Mouse (Mus musculus): ENCODE results near the gene B4gat1.

B4gat1 gene

GRCm38 (mm10) chr19:5016221-5016742, 22.3 kb upstream of the B4gat1 start:
- POLR2A ChIA-PET = interaction anchor here in 3 of 4 experiments (0.5 to 3.2 kb wide), 42 partner anchors 9 to 440 kb away, joined by 3 to 11 read pairs (median 4); partner anchors contain the start of genes AC124502.3 (in 2 of the 3), Yif1a (in 2 of the 3), B4gat1 (in 1 of the 3) and Cd248 (in 1 of the 3)
- CTCF ChIA-PET = interaction anchor here (0.6 to 4.8 kb wide), 38 partner anchors 15 to 1459 kb away, joined by 3 to 63 read pairs (median 4); partner anchors contain the start of genes AC124502.3 (in 2 of the 4), B4gat1 (in 2 of the 4), Klc2 (in 1 of the 4) and Rin1 (in 1 of the 4)

GRCm38 (mm10) chr19:5016782-5017181, 21.8 kb upstream of the B4gat1 start:
- CTCF ChIA-PET = interaction anchor here (0.6 to 4.8 kb wide), 39 partner anchors 14 to 1460 kb away, joined by 3 to 63 read pairs (median 4); partner anchors contain the start of genes AC124502.3 (in 2 of the 4), B4gat1 (in 2 of the 4), Actn3 (in 1 of the 4) and Klc2 (in 1 of the 4)
- POLR2A ChIA-PET = interaction anchor here in 3 of 4 experiments (0.6 to 3.2 kb wide), 41 partner anchors 8 to 440 kb away, joined by 3 to 11 read pairs (median 4); partner anchors contain the start of genes AC124502.3 (in 2 of the 3), Yif1a (in 2 of the 3), B4gat1 (in 1 of the 3) and Gm21992 (in 1 of the 3)

- ChIA-PET CTCF (interaction anchor here (0.6 to 4.8 kb wide), 17 partner anchors 21 to 562 kb away, joined by 3 to 63 read pairs (median 4); partner anchors contain the start of genes AC124502.3 (in 1 of the 4), Actn3 (in 1 of the 4), B4gat1 (in 1 of the 4) and Rin1 (in 1 of the 4)), POLR2A (interaction anchor here in 3 of 4 experiments (0.7 to 3.2 kb wide), 17 partner anchors 12 to 439 kb away, joined by 3 to 11 read pairs (median 5); partner anchors contain the start of genes AC124502.3 (in 2 of the 3), Gm21992 (in 2 of the 3), Rbm14 (in 2 of the 3) and B4gat1 (in 1 of the 3))
These were observed 21.0 kb upstream of the B4gat1 start for GRCm38 (mm10) chr19:5017611-5018010.

DNA sequence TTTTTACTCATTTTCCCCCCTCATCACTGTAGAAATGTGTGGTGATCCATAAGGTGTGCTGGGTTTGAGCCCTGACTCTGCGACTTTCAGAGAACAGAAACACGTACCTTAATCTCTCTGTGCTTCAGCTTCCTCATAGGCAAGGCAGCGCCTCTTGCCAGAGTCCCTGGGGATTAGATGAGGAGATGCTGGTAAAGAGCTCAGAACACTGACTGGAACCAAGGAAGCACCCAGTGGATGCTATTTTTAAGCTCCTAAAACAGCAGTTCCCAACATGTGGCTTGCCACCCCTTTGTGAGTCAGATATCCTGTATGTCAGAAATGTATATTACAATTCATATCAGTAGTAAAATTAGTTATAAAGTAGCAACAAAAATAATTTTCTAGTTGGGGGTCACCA, 20.4 kb upstream of the B4gat1 start:
- ChIA-PET POLR2A (interaction anchor here in 2 of 4 experiments (0.7 to 3.2 kb wide), 16 partner anchors 11 to 439 kb away, joined by 3 to 11 read pairs (median 4); partner anchors contain the start of genes AC124502.3 (in 2 of the 2), B4gat1 (in 2 of the 2), Gm21992 (in 1 of the 2) and Mrpl11 (in 1 of the 2)), CTCF (interaction anchor here in 1 of 4 experiments (1.3 to 4.8 kb wide), 3 partner anchors 34 to 70 kb away, joined by 3 to 63 read pairs (median 5); partner anchors contain the start of genes Rin1 and Yif1a)

GRCm38 (mm10) chr19:5021416-5021815, 17.2 kb upstream of the B4gat1 start:
- ChIA-PET CTCF (interaction anchor here in 2 of 4 experiments (0.9 to 1.2 kb wide), 3 partner anchors 30 to 40 kb away, joined by 3 to 4 read pairs (median 3); no protein-coding TSS in a partner anchor), POLR2A (interaction anchor here in 3 of 4 experiments (0.7 to 6.5 kb wide), 6 partner anchors 8 to 473 kb away, joined by 3 to 77 read pairs (median 4); partner anchors contain the start of genes AC124502.3 (in 2 of the 3) and B4gat1 (in 2 of the 3))

- ChIA-PET CTCF (interaction anchor here in 3 of 4 experiments (0.6 to 2.9 kb wide), 19 partner anchors 9 to 580 kb away, joined by 3 to 21 read pairs (median 4); partner anchors contain the start of genes AC124502.3 (in 1 of the 3), B4gat1 (in 1 of the 3) and Yif1a (in 1 of the 3)), POLR2A (interaction anchor here in 3 of 4 experiments (0.6 to 6.5 kb wide), 76 partner anchors 7 to 1038 kb away, joined by 3 to 77 read pairs (median 4); partner anchors contain the start of genes AC124502.3 (in 3 of the 3), B4gat1 (in 3 of the 3), Rin1 (in 3 of the 3) and Brms1 (in 2 of the 3))
These were observed 14.8 kb upstream of the B4gat1 start, which contains the start of gene Slc29a2 for GRCm38 (mm10) chr19:5023621-5024479. Slc29a2 (plus strand) TSS chr19:5023860.

- CTCF ChIA-PET = interaction anchor here in 1 of 4 experiments (2.9 kb wide), 1 partner anchor 46 kb away, joined by 11 read pairs; no protein-coding TSS in a partner anchor
- POLR2A ChIA-PET = interaction anchor here in 2 of 4 experiments (0.7 to 6.5 kb wide), 6 partner anchors 10 to 62 kb away, joined by 3 to 77 read pairs (median 9); partner anchors contain the start of genes AC124502.3 (in 1 of the 2), B4gat1 (in 1 of the 2), Rin1 (in 1 of the 2) and Yif1a (in 1 of the 2)
These were observed 12.5 kb upstream of the B4gat1 start for GRCm38 (mm10) chr19:5026111-5026510.

- POLR2A ChIA-PET = interaction anchor here in 3 of 4 experiments (0.6 to 8.3 kb wide), 20 partner anchors 8 to 71 kb away, joined by 3 to 77 read pairs (median 4); partner anchors contain the start of genes Brms1 (in 2 of the 3), Rin1 (in 2 of the 3), Slc29a2 (in 2 of the 3) and Mrpl11 (in 1 of the 3)
- CTCF ChIA-PET = interaction anchor here (0.6 to 2.3 kb wide), 14 partner anchors 9 to 303 kb away, joined by 3 to 8 read pairs (median 4); partner anchors contain the start of genes Rin1 (in 1 of the 4) and Slc29a2 (in 1 of the 4)
These were observed 5.9 kb upstream of the B4gat1 start for GRCm38 (mm10) chr19:5032686-5033085.

GRCm38 (mm10) chr19:5036577-5036976, 2.0 kb upstream of the B4gat1 start:
- ChIA-PET CTCF (interaction anchor here (0.6 to 1.8 kb wide), 8 partner anchors 11 to 433 kb away, joined by 3 to 10 read pairs (median 3); partner anchors contain the start of genes Rin1 (in 3 of the 4) and Slc29a2 (in 1 of the 4)), POLR2A (interaction anchor here in 2 of 4 experiments (0.6 to 8.3 kb wide), 11 partner anchors 9 to 951 kb away, joined by 3 to 77 read pairs (median 3); partner anchors contain the start of genes Cd248 (in 1 of the 2), Mrpl11 (in 1 of the 2) and Slc29a2 (in 1 of the 2))

- POLR2A ChIA-PET = interaction anchor here (0.6 to 8.3 kb wide), 40 partner anchors 8 to 417 kb away, joined by 3 to 96 read pairs (median 4); partner anchors contain the start of genes Rin1 (in 3 of the 4), Slc29a2 (in 2 of the 4), AI837181 (in 1 of the 4) and Cd248 (in 1 of the 4)
- CTCF ChIA-PET = interaction anchor here in 3 of 4 experiments (0.6 to 4.6 kb wide), 19 partner anchors 9 to 755 kb away, joined by 3 to 77 read pairs (median 4); partner anchors contain the start of genes Rin1 (in 2 of the 3), Ankrd13d (in 1 of the 3) and Slc29a2 (in 1 of the 3)
These were observed 701 bp upstream of the B4gat1 start for GRCm38 (mm10) chr19:5037678-5038571.

GRCm38 (mm10) chr19:5039301-5040114, 882 bp downstream of the B4gat1 start:
- ChIA-PET POLR2A (interaction anchor here (0.6 to 8.3 kb wide), 38 partner anchors 8 to 385 kb away, joined by 3 to 96 read pairs (median 4); partner anchors contain the start of genes Rin1 (in 3 of the 4), Slc29a2 (in 2 of the 4), AI837181 (in 1 of the 4) and Dpp3 (in 1 of the 4)), CTCF (interaction anchor here (0.7 to 4.6 kb wide), 18 partner anchors 10 to 112 kb away, joined by 3 to 77 read pairs (median 4); partner anchors contain the start of genes Rin1 (in 3 of the 4) and Slc29a2 (in 1 of the 4))

DNA sequence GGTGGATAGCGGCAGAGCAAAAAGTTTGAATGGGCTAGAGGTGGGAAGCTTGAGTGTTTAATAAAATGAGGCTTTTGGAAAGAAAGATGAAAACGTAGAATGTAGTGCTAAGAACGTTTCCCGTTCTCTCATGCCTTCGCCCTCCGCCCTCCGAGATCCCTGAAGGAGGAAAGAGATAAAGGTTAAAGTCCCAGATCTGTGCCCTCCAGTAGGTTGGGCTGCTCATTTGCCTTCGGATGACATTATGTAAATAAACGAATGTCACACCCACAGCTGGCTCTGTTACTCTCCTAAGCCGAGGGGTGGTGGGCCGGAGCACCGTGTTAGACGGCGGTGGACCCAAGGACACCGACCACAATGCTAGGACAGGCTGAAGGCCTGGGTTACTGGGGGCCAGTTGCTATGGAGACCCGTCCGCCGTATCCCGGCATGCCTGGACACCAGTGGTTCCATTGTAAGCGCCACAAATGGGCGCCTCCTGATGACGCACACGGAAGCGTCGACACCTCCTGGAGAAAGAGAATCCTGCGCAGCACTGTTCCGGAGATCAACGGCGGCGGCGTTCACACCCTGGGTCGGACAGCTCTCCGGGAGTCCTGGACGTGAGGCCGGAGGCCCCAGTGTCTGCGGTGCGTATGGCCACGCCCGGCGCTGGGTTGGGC, 2.4 kb downstream of the B4gat1 start, which contains the start of gene Brms1:
TSS of gene Brms1 (plus strand) at position 493 of the 662 bp plus-strand sequence.
- POLR2A ChIA-PET = interaction anchor here in 3 of 4 experiments (1.0 to 7.3 kb wide), 17 partner anchors 8 to 416 kb away, joined by 3 to 96 read pairs (median 4); partner anchors contain the start of genes Rin1 (in 2 of the 3), Slc29a2 (in 2 of the 3), Cd248 (in 1 of the 3) and Dpp3 (in 1 of the 3)
- CTCF ChIA-PET = interaction anchor here (0.5 to 4.6 kb wide), 10 partner anchors 9 to 989 kb away, joined by 3 to 77 read pairs (median 3); partner anchors contain the start of genes Rin1 (in 1 of the 4) and Yif1a (in 1 of the 4)

GRCm38 (mm10) chr19:5041588-5041987, 3.0 kb downstream of the B4gat1 start:
- CTCF ChIA-PET = interaction anchor here (0.6 to 4.6 kb wide), 8 partner anchors 10 to 724 kb away, joined by 3 to 77 read pairs (median 3); partner anchors contain the start of genes Rin1 (in 1 of the 4) and Yif1a (in 1 of the 4)
- POLR2A ChIA-PET = interaction anchor here in 3 of 4 experiments (1.0 to 7.3 kb wide), 14 partner anchors 9 to 416 kb away, joined by 3 to 96 read pairs (median 4); partner anchors contain the start of genes Rin1 (in 2 of the 3), Slc29a2 (in 2 of the 3), Cd248 (in 1 of the 3) and Rce1 (in 1 of the 3)

All from embryonic stem cell, embryonic (primary cell).